Mouse (Mus musculus) heart, postnatal 14 days (tissue): ENCODE data around the gene Ap5b1. TPM values are rescaled to one million over a fixed set of nuclear protein-coding genes. Genes with fewer than 3 reads are reported as not detected.
A peak's percentile ranks its signal among the peaks of the same experiment; 100 is the strongest.

Source experiments
- DNase-seq, 2 experiments: peaks; one replicate each; pipeline ENCODE4 v3.0.0; 2021 to 2022
- intact Hi-C: fragments of 180-260 bp; cut with DNase I; formaldehyde crosslinking; loops from one replicate; pipeline ENCODE4 v1.15.1; 2025
- total RNA-seq, 2 experiments: library from RNA; stranded (reverse); gene quantifications; 2 replicates each; pipeline ENCODE4 v1.2.3; 2021

Gene Ap5b1
- total RNA-seq, 2 experiments from 2014 or later, result 2.3 to 3.5 TPM

DNA sequence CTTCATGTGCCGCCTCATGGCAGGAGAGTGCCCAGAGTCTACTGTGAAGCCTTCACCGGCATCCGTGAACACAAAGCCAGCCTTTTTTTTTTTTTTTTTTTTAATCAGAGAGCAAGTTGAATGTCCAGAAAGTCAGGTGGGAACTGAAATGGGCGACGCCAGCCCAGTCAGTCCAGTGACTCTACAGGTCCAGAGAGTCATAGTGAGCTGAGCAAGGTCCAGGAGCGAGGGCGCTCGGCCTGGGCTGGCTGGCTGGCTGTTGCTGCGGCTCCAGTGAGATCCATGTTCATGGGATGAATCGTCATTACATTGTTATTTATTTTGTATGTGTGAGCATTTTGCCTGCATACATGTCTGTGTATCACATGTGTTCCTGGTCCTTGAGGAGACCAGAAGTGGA, 5.0 kb upstream of the Ap5b1 start:
- intact Hi-C loops, result no loop called here
- DNase-seq, result no peak

DNA sequence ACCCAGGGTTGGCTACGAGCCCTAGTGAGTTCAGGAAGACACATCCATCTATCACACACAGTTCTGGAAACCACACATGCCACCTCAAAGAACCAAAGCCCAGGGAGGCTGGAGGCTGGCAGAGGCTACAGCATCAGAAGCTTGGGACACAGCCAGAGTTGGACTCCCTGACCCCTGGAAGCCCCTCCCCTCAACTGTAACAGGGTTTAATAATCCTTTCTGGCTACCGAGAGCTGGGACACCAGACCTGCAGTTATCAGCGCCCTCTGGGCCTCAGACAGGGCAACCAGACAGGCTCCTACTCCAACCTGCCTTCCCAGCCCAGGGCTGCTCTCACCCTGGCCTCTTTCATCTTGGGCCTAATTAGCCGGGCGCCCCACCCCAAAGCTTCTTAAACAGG, 1.5 kb upstream of the Ap5b1 start:
- intact Hi-C loops, result loop anchor here (5.0 kb wide), 1 partner anchor 161 kb away; the partner anchor contains the start of genes Ehbp1l1 and Fam89b
- DNase-seq, result no peak

DNA sequence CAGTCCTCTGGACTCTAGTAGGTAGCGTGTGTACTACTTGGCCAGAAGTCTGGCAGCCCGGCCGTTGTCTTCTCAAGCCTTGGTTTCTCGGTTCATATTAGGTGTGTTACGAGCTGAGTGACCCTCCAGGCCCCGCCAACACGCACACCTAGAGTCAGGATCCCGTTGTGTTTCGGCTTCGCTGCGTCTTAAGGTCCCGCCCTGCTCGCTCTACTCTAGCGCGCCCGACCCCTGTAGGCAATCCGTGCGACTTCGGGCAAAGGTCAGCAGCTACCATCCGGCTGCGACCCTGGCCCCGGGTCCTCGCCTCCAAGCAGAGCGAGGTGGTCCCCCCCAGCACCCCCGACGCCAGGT, 668 bp upstream of the Ap5b1 start:
- intact Hi-C loops, result loop anchor here (5.0 kb wide), 1 partner anchor 160 kb away; the partner anchor contains the start of genes Ehbp1l1 and Fam89b
- DNase-seq, result no peak

DNA sequence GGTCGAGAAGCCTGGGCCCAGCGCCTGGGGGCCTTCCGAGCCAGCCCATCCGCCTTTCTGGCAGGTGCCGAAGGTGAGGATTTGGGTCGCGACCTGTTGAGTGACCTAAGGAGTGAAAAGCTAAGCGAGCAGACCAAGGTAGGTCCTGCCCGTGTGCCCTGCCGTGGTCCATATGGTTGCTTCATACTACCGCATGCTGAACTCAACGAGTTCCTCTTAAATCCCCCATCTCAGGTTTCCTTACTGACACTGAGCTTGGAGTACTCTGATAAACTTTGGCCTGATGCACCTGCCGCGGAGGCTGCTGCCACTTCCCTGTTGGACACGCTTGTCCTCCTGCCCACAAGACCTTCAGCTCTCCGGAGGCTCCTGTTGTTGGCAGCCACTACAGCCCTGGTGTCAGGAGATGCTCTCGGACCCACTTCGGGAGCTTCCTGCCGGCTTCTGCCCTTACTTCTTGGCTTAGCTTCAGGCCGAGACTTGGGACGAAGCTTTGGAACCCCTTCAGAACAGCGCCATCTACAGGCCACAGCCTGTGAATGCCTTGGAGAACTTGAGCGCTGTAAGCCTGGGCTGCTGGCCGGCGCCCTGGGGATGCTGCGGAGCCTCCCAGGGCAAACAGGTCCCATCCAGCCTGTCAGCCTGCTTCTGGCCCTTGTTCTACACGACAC, 780 bp downstream of the Ap5b1 start:
- intact Hi-C loops, result loop anchor here (1.0 to 5.0 kb wide), 2 partner anchors 39 to 159 kb away; partner anchors contain the start of genes Ehbp1l1 and Fam89b
- peak; percentile 85 to 91 for DNase-seq

DNA sequence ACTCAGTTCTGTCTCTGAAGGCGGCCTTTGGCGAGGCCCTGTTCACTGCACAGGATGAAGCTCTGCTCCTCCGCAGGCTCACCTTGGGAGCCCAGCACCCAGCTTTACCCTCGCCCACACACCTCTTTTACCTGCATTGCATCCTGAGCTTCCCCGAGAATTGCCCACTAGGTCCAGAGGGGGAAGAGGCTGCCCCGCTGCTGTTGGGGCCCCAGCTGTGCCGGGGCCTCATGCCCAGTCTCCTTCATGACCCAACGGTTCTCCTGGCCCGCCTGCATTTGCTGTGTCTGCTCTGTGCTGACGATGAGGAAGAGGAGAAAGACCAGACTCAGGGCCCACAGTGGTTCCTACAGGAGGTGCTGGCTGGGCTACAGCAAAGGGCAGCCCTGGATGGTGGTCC, 1.7 kb downstream of the Ap5b1 start:
- intact Hi-C loops, result loop anchor here (5.0 kb wide), 1 partner anchor 158 kb away; the partner anchor contains the start of genes Ehbp1l1 and Fam89b

DNA sequence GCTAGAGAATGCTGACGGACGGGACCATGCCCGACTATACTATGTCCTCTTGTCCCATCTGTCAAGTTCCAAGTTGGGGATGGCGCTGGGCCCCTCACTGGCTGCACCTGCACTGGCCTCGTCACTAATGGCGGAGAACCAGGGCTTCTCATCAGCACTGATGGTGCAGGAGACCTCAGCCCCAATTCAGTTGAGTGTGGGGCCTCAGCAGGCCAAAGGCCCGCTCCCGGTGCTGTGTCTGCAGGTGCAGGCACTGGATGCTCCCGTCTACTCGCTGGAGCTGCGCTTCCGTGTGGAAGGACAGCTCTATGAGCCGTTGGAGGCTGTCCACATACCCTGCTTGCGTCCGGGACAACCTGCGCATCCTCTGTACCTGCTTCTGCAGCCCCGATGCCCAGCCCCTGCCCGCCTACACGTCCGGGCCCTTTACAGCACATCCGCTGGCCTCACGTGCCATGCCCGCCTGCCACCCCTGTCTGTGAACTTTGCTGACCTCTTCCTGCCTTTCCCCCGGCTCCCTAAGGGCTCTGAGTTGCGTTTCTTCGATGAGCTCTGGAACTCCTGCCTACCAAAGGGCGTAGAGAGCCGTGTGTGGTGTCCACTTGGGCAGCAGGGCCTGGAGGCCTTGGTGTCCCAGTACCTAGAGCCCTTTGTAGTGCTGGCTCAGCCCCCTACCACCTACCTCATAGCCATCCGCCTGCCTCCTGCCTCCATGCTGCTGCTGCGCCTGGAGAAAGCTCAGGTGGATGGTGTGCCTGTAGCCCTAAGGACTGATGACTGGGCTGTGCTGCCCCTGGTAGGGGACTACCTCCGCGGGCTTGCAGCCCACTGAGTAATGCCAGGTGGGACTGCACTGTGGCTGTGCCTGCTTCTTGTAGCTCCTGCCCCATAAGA, 2.8 kb downstream of the Ap5b1 start:
- intact Hi-C loops, result no loop called here

More for the DNA sequence above, 1.7 kb downstream of the Ap5b1 start:
- DNase-seq, result no peak

DNA sequence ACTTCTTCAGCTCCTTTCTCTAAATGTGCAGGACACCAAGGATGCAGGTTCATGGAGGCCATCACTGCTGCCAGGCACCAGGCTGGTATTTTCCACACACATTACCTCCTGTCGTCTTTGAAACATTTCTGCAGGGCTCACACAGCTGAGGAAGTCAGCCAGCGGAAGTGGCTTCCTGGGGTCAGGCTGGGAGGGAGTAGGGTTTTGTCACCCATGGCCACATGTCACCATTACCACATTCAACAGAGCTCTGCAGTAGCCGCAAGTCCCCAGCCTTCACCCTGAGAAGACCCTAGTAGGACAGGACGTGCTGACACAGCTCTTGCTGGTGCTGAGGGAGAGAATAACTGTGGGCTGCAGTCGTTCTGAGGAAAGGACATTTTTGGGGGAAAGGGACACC, 4.0 kb downstream of the Ap5b1 start:
- DNase-seq, result no peak
- intact Hi-C loops, result no loop called here

More for the DNA sequence above, 2.8 kb downstream of the Ap5b1 start:
- no peak for DNase-seq

DNA sequence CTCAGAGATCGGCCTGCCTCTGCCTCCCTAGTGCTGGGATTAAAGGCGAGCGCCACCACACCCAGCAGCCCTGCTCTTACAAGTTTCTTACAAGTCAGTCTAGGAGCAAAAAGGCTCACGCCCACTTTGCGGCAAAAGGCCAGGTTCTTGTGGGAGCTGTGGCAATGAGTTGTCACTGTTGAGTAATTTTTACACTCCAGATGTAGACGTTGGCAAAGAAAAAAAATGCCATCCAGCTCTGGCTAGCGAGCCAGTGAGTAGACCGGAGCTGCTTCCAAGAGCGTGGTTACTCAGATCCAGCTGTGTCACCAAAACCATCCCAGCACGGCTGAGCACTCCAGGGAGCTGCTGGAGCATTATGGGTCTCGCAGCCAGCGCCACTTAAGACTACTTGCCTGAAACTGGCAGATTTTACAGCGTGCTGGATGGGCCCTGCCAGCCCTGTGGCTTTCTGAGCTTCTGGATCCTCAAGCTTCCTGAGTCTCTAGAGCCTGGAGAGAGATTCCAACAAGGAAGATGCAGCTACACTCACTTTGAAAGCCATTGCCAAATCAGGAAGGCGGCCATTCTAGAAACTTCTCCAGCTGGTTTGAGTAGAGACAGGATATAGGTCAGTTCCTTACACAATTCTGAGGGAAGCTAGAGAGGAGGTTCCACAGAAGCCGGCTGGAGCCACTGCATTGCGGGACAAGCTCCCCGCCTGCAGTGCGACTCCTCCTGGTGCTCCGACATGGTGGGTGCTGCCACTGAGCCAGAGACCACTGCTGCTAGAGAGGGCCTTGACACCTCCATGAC, 4.7 kb downstream of the Ap5b1 start:
- DNase-seq, result peak in 1 of 2 experiments; percentile 16
- intact Hi-C loops, result no loop called here

DNA sequence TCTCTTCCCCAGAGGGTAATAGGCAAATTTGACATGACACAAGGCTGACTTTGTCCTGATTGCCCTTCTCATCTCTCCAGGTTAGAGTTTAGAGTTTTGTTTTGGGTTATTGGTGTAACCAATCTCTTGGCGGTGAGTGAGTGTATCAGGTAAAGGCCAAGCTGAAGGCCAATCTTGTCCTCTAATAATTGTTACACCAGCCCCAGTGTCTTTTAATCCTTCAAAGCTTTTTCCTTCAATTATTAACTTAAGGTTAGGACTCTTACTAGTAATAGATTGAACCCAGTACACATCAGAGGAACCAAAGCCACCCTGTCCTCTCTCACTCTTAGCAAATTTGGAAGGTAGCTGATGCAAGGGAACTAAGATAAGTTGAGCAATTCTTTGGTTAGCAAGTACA, 7.5 kb downstream of the Ap5b1 start:
- intact Hi-C loops, result no loop called here
- no peak for DNase-seq

DNA sequence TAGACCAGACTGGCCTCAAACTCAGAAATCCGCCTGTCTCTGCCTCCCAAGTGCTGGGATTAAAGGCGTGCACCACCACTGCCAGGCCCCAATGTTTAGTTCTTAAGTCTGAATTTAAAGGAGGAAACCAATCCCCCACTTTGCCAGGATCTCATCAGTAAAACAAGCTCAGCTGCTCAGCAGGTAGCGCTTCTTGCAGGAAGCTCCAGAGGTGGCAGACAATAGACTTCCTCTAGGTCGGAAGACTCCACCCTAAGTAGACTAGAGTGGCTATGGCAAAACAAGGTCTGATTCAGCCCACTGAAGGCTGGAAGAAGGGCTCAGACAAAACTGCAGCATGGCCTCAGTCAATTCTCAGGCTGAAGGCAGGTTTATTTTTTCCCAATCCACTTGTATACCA, 12.1 kb downstream of the Ap5b1 start:
- DNase-seq, result no peak
- intact Hi-C loops, result no loop called here

DNA sequence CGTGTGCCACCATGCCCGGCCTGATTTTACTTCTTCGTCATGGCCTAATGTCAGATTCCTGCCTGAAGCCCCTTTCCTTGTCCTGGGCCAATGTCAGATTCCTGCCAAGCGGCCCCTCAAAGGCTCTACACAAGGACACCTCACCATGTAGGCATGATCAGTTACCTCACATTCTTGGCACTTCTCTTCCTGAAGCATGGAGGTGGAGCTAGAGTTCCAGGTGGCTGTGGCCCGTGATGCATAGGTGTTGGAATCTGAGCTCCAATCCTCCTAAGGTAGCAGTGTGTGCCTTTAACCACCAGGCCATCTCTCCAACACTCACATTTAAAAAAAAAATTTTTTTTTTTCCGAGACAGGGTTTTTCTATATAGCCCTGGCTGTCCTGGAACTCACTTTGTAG, 13.0 kb downstream of the Ap5b1 start:
- intact Hi-C loops, result no loop called here
- DNase-seq, result no peak

DNA sequence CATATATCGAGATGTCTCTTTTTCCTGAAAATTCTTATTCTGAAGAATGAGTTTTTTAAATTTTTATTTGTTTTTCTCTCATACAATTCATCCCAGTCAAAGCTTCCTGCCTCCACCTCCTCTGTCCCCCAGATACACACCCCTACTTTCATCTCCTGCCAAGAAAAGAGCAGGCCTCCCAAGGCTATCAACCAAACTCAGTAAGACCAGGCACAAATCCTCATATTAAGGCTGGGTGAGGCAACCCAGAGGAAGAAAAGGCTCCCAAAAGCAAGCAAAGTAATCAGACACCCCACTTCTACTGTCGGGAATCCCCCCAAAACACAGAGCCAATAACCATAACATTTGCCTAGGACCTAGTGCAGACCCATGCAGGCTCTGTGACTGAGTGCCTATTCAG, 14.2 kb downstream of the Ap5b1 start:
- DNase-seq, result no peak
- intact Hi-C loops, result no loop called here

DNA sequence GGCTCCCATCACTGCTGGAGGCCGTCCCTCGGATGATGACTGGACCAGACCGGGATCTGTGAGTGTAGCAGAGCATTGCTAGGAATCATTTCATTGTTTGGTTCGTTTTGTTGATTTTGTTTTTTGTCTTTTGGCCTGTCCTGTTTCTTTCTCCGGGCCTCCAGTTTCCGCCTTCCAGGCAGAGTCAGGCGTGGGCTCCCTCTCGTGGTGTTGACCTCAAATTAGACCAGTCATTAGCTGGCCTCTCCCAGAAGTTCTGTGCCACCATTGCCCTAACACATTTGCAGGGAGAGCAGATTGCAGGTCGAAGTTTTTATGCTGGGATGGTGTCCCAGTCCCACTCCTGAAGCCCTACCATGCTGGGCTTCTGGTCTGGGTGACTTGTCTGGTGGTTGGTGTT, 21.3 kb downstream of the Ap5b1 start:
- intact Hi-C loops, result no loop called here
- DNase-seq, result no peak

DNA sequence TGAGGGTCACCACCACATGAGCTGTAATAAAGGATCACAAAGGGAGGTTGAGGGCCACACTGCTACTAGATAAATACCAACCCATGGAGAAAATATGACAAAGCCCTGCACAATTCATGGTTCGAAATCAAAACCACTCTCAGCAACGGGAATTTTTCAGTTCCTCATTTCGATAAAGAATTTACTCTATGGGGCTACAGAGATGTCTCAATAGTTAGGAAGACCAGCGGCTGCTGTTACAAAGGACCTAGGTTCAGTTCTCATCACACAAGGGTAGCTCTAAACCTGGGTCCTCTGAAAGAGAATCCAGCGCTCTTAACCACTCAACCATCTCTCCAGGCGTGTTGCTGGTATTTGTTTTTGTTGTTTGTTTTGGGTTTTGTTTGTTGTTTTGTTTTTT, 24.1 kb downstream of the Ap5b1 start:
- DNase-seq, result no peak
- intact Hi-C loops, result no loop called here

DNA sequence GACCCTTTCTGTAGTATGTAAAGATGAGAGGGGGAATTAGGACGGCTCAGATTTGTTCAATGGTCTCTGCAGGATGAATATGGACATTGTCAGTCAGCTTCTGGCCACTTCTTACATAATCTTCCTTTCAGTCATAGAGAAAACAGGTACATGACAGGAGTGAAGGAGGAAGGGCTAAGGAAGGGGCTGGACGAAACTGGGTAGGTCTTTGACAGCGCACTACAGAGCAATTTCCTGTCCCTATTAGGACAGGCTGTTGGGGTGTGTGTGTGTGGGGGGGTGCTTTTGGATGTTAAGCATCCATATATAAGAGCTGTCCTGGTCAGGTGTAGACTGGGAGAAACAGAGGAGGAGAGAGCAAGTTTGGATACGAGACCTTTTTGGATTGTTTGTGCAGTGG, 31.4 kb downstream of the Ap5b1 start:
- DNase-seq, result no peak
- intact Hi-C loops, result no loop called here

DNA sequence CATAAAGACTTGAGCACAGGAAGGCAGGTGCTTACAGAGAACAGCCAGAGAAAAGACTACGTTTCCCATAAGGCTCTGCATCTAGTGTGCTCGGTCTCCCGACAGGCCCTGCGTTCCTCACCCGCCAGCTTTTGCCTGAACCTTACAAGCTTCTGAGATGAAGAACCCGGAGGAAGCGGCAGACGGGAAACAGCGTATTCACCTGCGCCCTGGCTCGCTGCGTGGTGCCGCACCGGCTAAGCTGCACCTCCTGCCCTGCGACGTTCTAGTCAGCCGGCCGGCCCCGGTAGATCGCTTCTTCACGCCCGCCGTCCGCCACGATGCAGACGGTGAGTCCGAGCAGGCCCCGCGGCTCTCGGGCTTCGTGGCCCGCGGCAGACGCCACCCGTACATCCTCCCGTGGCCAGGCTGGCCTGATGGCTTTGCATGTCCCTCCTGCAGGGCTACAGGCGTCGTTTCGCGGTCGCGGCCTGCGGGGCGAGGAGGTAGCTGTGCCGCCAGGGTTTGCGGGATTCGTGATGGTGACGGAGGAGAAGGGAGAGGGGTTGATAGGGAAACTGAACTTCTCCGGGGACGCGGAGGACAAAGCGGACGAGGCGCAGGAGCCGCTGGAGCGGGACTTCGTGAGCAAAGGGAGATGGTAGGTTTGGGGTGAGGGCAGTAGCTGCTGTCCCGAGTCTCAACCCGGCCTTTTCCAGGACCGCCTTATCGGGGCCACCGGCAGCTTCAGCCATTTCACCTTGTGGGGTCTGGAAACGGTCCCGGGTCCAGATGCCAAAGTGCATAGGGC, 34.1 kb downstream of the Ap5b1 start, which contains the start of gene Rnaseh2c:
Gene Rnaseh2c, plus strand, starts transcription at position 122 of the 790 bp plus-strand sequence.
- peak; percentile 71 to 74 for DNase-seq
- intact Hi-C loops, result no loop called here

DNA sequence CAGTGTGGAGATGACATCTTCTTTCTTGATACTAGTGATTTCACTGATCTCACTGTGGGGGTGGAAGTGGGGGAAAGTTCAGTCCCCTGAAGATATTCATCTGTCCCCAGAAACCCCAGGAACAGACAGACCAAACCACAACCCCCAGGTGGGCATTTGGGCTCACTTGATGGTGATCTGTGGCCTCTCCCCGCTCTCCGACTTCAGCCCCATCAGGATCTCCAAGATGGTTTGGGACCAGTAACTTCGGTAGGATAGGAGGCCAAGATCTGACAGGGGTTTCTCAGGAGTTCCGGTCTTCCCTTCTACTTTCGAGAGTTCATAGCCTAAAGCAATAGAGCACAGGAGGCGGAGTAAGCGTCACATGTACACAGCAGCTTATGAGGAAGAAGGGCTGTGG, 35.8 kb downstream of the Ap5b1 start:
- intact Hi-C loops, result no loop called here
- DNase-seq, result no peak

DNA sequence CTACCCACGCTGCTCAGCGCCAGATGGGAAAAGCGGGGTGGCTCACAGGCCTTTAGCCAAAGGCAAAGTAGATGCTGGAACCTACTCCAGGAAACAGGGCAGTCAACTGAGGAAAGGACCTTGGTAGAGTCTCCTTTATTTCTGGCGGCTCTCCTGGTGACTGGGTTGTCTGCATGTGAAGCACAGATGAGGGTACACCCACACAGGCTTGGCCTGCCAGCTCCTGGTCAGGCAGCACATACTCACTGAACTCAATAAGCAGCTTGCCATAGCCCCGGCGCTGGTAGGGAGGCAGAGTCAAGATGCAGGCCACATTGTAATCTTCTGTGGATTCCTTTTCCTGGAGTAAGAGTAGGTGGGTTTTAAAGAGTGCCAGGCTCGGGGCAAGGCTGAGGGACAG, 37.3 kb downstream of the Ap5b1 start:
- intact Hi-C loops, result no loop called here
- no peak for DNase-seq

DNA sequence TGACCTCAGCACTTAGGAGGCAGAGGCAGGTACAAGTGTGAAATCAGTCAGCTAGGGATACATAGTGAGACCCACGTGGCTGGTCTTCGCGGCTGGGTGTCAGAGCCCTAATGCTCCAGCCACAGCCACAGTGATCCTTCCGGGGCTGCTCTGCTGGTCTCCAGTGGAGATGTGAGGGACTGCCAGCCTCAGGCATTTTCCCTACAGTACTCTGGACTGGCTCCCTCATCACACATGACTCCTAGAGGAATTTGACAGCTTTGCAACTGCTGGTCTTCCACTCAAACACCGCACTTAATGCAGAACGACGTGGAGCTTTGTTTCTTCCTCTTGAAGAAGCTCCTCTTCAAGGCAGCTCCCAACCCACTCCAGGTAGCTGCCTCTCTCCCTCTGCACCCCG, 38.4 kb downstream of the Ap5b1 start:
- intact Hi-C loops, result no loop called here
- no peak for DNase-seq
